Mouse (Mus musculus) lung, embryonic 14.5 days (tissue): ENCODE measurements around the gene Fgf12. TPM values are rescaled to one million over a fixed set of nuclear protein-coding genes. Genes with fewer than 3 reads are reported as not detected.

Experiments used
- ATAC-seq: fragments of 200-750 bp; cut with Nextera tagmentation; 2 replicates; pipeline ENCODE4 v1.8.0; 2017; ENCODE audit warnings: mild to moderate bottlenecking, moderate TSS enrichment, moderate library complexity; ENCODE audit not compliant: insufficient read depth
- DNase-seq: peaks from one replicate; pipeline ENCODE4 v3.0.0-alpha.2; 2015
- H3K27ac ChIP-seq: fragments of 300-500 bp; sonication (generic); 2 replicates; pipeline ENCODE4 v1.5.1; 2014; ENCODE audit warnings: low read depth, mild to moderate bottlenecking, moderate library complexity
- H3K27me3 ChIP-seq: fragments of 300-500 bp; sonication (generic); 2 replicates; pipeline ENCODE4 v1.6.1; 2014; ENCODE audit warnings: low read length, control low read depth; ENCODE audit not compliant: insufficient read depth
- H3K36me3 ChIP-seq: fragments of 300-500 bp; sonication (generic); 2 replicates; pipeline ENCODE4 v1.6.1; 2014; ENCODE audit warnings: control low read depth; ENCODE audit not compliant: insufficient read depth
- H3K4me1 ChIP-seq: fragments of 300-500 bp; sonication (generic); 2 replicates; pipeline ENCODE4 v1.6.1; 2014; ENCODE audit warnings: antibody characterized with exemption, control low read depth; ENCODE audit not compliant: insufficient read depth
- H3K4me2 ChIP-seq: fragments of 300-500 bp; sonication (generic); 2 replicates; pipeline ENCODE4 v1.6.1; 2014; ENCODE audit warnings: mild to moderate bottlenecking
- H3K4me3 ChIP-seq: fragments of 300-500 bp; sonication (generic); 2 replicates; pipeline ENCODE4 v1.5.1; 2014; ENCODE audit warnings: low read depth, low read length
- H3K9ac ChIP-seq: fragments of 300-500 bp; sonication (generic); 2 replicates; pipeline ENCODE4 v1.6.1; 2014
- H3K9me3 ChIP-seq: fragments of 300-500 bp; sonication (generic); 2 replicates; pipeline ENCODE4 v1.6.1; 2016; ENCODE audit warnings: low read depth, low read length, control low read depth
- CTCF ChIP-seq: IDR thresholded peaks from 2 replicates; pipeline ENCODE4 v1.5.1; 2016; ENCODE audit warnings: antibody characterized with exemption, low read depth
- WGBS: fragments of 180-500 bp; shearing (Covaris S2); extraction: QIAGEN DNeasy Blood & Tissue Kit; methylation state at CpG from one replicate; pipeline ENCODE4 v1.1.7; 2014; 5-methylcytosine and 5-hydroxymethylcytosine counted together
- polyA plus RNA-seq: library from polyadenylated mRNA; unstranded; fragments of >200 nt; fragmentation: Nextera tagmentation; extraction: Ambion mirVana; gene quantifications from 2 replicates; pipeline ENCODE4 v1.2.1, GENCODE M21; 2014

Fgf12 gene
- polyA plus RNA-seq, 1 experiment from 2014 or later: 1.6 TPM

GRCm38 (mm10) chr16:28336700-28337099 is 416.2 kb downstream of the Fgf12 start:
- WGBS: 54% methylated on average over 1 of the region's 1 CpGs

DNA sequence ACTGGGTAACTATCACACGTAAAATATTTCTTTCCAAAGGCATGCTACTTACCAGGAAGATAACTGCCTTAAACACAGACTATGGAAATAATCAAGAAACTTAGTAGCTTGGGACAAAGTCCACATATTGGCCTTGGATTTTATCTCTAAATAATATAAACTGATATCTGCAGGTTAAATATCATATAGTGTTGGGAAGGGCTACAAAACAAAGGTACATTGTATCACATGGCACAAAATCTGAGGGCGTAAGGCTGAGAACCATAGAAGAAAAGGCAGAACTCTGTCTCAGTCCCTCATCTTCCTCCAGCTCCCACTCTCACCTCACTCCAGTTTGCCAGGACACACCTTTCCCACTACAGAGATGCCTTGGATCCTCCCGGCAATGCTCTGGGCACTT is 417.8 kb downstream of the Fgf12 start:
- no peak for DNase-seq

More at GRCm38 (mm10) chr16:28336700-28337099, 416.2 kb downstream of the Fgf12 start:
- no peaks in the 10 kb centered on the region for H3K9me3 ChIP-seq
- H3K4me1 ChIP-seq: no peaks in the 10 kb centered on the region
- TF ChIP-seq CTCF: no peak
- no peak overlapping the region for H3K4me3 ChIP-seq
- no peak overlapping the region for H3K27ac ChIP-seq
- DNase-seq (no peak), ATAC-seq (no peak)
- H3K36me3 ChIP-seq: no peaks in the 10 kb centered on the region
- no peak overlapping the region for H3K9ac ChIP-seq
- no peak overlapping the region for H3K4me2 ChIP-seq
- no peaks in the 10 kb centered on the region for H3K27me3 ChIP-seq

DNA sequence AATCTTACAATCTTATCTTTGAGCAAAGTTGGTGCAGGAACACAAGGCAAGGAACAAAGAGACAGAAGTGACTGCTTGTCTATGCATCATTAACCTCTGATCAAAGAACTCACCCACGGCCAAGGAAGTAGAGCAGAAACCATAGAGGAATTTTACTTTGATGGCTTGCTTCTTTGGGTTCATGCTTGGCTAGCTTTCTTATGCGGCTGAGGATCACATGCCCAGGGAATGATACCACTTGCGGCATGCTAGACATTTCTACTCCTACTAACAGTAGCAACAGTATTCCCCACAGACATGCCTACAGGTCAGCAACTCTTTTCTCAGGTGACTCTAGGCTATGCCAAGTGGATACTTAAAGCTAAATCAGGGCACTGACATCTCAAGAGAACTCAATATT is 429.3 kb downstream of the Fgf12 start:
- DNase-seq: no peak
- Histone ChIP-seq H3K4me1 (no peaks in the 10 kb centered on the region), H3K27ac (no peak overlapping the region), H3K4me2 (no peak overlapping the region), H3K9me3 (no peaks in the 10 kb centered on the region), H3K4me3 (no peak overlapping the region), H3K27me3 (no peaks in the 10 kb centered on the region), H3K36me3 (no peaks in the 10 kb centered on the region), H3K9ac (no peak overlapping the region)
- TF ChIP-seq CTCF: no peak
- ATAC-seq: no peak
- 75% methylated on average over 3 of the region's 3 CpGs for WGBS

More for the DNA sequence above, 417.8 kb downstream of the Fgf12 start:
- Histone ChIP-seq H3K27ac (no peak overlapping the region), H3K36me3 (no peaks in the 10 kb centered on the region), H3K4me1 (no peaks in the 10 kb centered on the region), H3K4me2 (no peak overlapping the region), H3K9me3 (no peaks in the 10 kb centered on the region), H3K9ac (no peak overlapping the region), H3K27me3 (no peaks in the 10 kb centered on the region), H3K4me3 (no peak overlapping the region)
- TF ChIP-seq CTCF: no peak
- ATAC-seq: no peak
- WGBS: 86% methylated on average over 3 of the region's 3 CpGs

- H3K27me3 ChIP-seq: no peaks in the 10 kb centered on the region
- H3K4me2 ChIP-seq: no peak overlapping the region
- 85% methylated on average over 4 of the region's 4 CpGs for WGBS
- H3K4me3 ChIP-seq: no peak overlapping the region
- ATAC-seq (no peak), DNase-seq (no peak)
- no peak for TF ChIP-seq CTCF
- H3K9me3 ChIP-seq: no peaks in the 10 kb centered on the region
- H3K9ac ChIP-seq: no peak overlapping the region
- no peaks in the 10 kb centered on the region for H3K36me3 ChIP-seq
- no peaks in the 10 kb centered on the region for H3K4me1 ChIP-seq
- H3K27ac ChIP-seq: no peak overlapping the region
Observed at GRCm38 (mm10) chr16:28311618-28312017, 441.2 kb downstream of the Fgf12 start.

- Histone ChIP-seq H3K4me3 (no peak overlapping the region), H3K9ac (no peak overlapping the region), H3K27me3 (no peaks in the 10 kb centered on the region), H3K27ac (no peak overlapping the region), H3K4me1 (no peaks in the 10 kb centered on the region), H3K36me3 (no peaks in the 10 kb centered on the region), H3K4me2 (no peak overlapping the region), H3K9me3 (no peaks in the 10 kb centered on the region)
- no peak for DNase-seq
- 43% methylated on average over 1 of the region's 1 CpGs for WGBS
- no peak for TF ChIP-seq CTCF
- ATAC-seq: no peak
Observed at GRCm38 (mm10) chr16:28303889-28304288, 449.0 kb downstream of the Fgf12 start.

DNA sequence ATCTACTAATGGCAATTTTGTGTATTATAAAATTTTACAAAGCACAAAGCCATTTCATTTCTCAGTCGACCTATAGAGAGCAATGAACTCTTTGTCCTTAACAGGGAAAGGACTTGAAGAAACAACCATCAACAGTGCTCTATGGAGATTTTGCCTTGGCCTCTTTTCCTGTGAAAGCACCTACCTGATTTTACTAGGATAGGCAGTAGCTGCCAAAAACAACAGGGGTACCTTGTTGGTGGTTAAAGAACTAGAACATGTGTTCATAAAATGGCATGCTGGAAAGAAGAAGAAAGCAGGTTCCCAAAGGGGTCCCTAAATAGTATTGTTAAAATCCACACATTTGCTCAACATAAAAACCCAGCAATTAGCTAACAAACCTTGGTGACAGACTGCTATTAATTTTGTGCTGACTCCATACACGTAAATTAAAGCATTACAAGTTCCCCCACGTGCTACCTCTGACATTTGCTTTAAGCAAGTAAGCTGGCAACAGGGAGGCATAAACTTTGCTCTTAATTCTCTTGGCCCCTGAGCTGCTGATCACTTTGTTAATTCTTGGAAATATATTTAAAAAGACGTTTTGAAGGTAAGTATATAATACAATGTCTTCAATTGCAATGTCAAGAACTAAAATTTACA is 463.1 kb downstream of the Fgf12 start:
- Histone ChIP-seq H3K4me3 (no peak overlapping the region), H3K27me3 (no peaks in the 10 kb centered on the region), H3K4me1 (no peaks in the 10 kb centered on the region), H3K9ac (no peak overlapping the region), H3K4me2 (no peak overlapping the region), H3K9me3 (no peaks in the 10 kb centered on the region), H3K36me3 (no peaks in the 10 kb centered on the region), H3K27ac (no peak overlapping the region)
- TF ChIP-seq CTCF: no peak
- WGBS: 58% methylated on average over 4 of the region's 4 CpGs
- ATAC-seq (no peak), DNase-seq (no peak)

GRCm38 (mm10) chr16:28257904-28258303 is 495.0 kb downstream of the Fgf12 start:
- Histone ChIP-seq H3K9me3 (no peaks in the 10 kb centered on the region), H3K4me1 (no peaks in the 10 kb centered on the region), H3K27ac (no peak overlapping the region), H3K4me3 (no peak overlapping the region), H3K9ac (no peak overlapping the region), H3K27me3 (no peaks in the 10 kb centered on the region), H3K4me2 (no peak overlapping the region), H3K36me3 (no peaks in the 10 kb centered on the region)
- ATAC-seq (no peak), DNase-seq (no peak)
- TF ChIP-seq CTCF: no peak
- 65% methylated on average over 5 of the region's 5 CpGs for WGBS
